Mouse (Mus musculus): ENCODE results near the gene Mapk12.

Mapk12 gene

DNA sequence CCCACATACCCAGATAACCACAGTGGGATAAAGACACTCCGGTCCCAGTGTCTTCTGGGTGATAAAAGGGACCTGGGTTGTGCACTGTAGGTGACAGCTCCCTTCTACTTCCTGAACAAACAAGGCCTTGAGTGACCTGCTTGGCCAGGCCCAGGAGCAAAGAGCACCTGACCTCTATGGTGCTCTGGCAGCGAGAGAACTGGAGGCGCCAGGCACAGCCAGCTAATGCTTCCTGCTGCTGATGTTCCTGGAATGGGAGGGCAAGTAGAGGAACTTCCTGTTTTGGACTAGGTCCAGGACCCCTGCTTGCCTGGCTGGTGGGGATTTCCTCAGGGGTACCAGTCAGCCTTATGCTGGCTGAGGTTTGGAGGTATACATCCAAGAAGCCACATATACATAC, 29.6 kb upstream of the Mapk12 start:
- DNase-seq: no peak

GRCm38 (mm10) chr15:89169431-89169830, 28.9 kb upstream of the Mapk12 start:
- DNase-seq: no peak

GRCm38 (mm10) chr15:89168922-89169321, 28.4 kb upstream of the Mapk12 start:
- DNase-seq: no peak

GRCm38 (mm10) chr15:89165478-89165877, 25.0 kb upstream of the Mapk12 start:
- no peak for DNase-seq

GRCm38 (mm10) chr15:89161397-89161796, 20.9 kb upstream of the Mapk12 start:
- no peak for DNase-seq

GRCm38 (mm10) chr15:89158516-89158915, 18.0 kb upstream of the Mapk12 start:
- DNase-seq: no peak

DNA sequence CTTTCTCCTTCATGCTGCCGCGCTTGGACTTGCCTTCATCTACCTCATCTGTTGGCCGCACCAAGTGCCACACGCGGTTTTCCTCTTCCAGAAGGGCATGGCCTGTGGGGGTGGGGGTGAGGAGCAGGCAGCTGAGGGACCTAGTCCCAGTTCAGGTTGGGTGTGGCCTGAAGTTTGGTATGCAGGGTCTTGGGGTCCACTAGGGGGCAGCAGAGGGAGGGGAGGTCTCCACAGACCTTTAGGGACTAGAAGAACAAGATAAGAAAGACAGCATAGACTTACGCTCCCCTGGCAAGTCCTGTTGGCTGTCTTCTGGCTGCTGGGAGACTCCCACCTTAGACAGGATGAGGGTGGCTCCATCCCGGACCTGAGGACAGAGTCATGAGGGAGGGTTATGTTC, 17.5 kb upstream of the Mapk12 start:
- DNase-seq: peak; percentile 88 to 91

- DNase-seq: no peak
Measured at GRCm38 (mm10) chr15:89152312-89152711, 11.8 kb upstream of the Mapk12 start.

DNA sequence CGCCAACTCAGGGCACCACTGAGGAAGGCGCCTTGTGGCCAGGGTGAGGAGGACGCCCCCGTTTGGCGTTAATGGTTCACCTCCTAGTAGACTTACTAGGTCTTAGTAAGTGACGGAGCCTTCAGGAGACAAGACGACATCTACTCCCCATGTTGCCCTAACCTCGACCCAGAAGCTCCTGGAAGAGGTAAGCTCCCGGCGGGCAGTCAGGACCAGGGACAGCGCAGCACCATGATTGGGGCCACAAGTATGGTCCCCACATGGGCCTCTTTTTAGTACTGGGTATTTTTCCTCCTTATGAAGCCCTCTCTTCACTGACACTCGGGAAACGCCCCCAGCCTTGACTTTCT, 9.5 kb upstream of the Mapk12 start:
- peak in 1 of 2 experiments; percentile 71 for DNase-seq

DNA sequence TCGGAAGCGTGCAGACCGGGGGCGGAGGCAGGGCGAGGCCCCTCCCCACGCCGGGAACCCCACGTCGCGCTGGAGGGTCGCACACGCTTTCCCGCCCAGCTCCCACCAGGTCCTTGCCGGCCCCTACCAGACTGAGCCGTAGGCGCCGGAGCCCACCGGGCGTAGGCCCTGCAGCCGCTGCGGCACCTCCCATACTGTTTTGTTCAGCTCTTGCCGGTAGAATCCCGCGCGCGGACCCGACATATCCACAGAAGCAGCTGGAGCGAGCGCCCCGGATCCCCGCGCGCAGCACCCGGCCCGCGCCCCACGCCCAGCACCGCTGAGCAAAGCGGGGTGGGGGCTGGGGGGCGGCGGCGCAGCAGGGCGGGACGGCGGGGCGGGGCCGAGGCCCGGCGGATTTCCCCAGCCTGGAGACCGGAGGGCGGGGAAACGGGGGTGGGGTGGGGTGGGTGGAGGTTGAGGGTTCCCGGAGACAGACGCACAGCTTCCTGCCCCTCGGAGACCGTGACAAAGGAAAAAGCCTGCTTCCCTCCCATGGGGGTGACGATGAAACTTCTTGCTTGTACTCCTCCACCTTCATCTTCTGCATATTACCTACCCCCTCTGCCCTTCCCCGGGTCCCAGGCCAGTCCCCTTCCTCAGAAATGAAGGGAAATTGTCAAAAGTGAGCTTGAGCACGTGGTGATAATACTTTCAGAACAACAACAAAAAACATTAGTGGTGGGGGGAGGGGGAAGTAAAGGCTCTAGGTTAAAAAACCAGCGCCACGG, 9.0 kb upstream of the Mapk12 start, which contains the start of gene Mapk11:
TSS of gene Mapk11 (minus strand) at position 358 of the 770 bp plus-strand sequence.
- DNase-seq: peak; percentile 63 to 71

GRCm38 (mm10) chr15:89148496-89149270, 8.2 kb upstream of the Mapk12 start:
- no peak for DNase-seq

DNA sequence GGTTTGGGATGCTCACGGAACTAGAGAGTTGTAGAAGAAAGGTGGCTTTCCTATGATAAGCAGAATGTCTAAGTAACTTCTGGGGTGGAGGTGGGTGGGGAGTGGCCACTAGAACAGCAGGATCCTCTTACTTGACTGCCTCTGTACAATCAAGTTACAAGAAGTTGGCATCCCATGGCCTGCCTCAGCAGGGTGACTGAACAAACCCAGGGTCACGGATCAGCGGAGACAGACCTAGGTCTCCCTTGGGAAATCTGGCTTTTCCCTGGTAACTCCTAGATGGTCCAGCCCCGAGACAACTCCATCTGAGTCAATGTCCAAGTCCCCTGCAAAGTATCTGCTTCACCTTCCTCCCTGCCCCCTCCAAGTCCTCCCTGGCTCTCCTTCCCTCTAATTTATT, 7.4 kb upstream of the Mapk12 start:
- DNase-seq: peak in 1 of 2 experiments; percentile 24

- no peak for DNase-seq
Measured at GRCm38 (mm10) chr15:89147456-89147855, 7.0 kb upstream of the Mapk12 start.

GRCm38 (mm10) chr15:89147024-89147423, 6.5 kb upstream of the Mapk12 start:
- peak; percentile 85 to 89 for DNase-seq

DNA sequence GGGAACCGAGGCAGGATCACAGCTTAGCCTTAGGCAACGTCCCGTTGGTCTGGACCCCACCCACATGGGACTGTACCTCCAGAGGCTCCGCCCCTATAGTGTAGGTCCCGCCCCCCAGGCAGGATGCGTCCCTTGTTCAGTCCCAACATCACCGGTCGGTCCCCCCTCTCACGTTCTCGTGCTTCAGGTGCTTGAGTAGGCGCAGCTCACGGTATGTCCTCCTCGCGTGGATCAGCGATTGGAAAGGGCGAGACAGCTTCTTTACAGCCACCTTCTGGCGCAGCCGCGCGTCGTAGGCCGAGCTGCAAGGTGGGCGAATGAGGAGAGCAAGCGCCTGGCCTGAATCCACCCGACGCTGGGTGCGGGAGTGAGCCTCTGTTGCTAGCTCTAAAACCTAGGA, 6.0 kb upstream of the Mapk12 start:
- DNase-seq: peak; percentile 80 to 81

- no peak for DNase-seq
Measured at GRCm38 (mm10) chr15:89145813-89146350, 5.4 kb upstream of the Mapk12 start.

DNA sequence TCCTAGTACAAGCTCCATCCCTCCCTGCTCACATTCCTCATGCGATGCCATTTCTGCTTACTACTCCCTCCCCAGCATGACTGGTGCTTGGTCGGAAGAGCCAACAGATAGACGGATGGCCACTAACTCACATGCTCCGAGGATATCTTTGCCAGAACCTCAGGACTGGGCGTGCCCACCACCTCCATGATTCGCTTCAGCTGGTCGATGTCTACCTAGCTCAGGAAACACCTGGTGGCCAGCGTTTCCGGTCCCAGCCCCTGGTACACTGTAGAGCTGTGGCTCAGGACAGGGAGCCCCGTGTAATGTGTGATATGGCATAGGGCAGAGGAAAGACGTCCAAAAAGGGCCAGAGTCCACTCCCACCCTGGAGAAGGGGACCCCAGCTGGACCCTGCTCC, 4.5 kb upstream of the Mapk12 start:
- no peak for DNase-seq

DNA sequence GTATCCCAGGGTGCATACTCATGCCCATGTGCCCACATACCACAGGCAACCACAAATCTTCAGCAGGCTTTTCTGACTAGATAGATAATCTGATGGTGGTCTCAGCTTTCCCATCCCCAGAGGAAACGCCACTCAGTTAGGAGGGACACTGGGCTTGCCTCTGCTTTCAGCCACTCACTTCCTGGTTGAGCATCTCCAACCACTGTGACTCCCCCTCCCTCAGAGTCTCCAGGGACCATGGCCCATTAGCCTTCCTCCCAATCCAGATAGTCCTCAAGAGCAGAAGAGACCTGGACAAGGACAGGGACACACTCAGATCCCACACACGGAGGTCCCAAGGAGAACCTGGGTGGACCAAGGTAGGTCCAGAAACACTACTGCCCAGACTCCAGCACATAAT, 2.6 kb upstream of the Mapk12 start:
- no peak for DNase-seq

GRCm38 (mm10) chr15:89141905-89142304, 1.4 kb upstream of the Mapk12 start:
- DNase-seq: no peak

DNA sequence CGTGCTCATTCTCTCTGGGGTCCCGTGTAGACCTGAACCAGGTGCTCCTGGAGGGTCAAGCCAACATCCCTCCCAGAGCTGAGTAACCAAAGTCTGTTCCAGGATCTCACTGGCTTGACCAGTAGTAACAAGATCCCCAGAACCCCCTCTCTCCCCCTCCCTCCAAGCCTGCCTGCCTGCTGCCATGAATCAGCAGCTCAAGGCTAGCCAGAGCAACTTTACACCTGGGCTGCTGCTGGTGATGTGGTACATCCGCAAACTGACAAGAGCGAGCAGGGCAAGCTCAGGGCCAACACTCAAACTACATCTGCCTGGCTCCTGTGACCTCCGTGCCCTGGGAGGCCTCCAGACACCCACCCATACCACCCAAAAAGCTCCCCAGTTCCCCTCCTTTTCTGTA, 940 bp upstream of the Mapk12 start:
- no peak for DNase-seq

DNA sequence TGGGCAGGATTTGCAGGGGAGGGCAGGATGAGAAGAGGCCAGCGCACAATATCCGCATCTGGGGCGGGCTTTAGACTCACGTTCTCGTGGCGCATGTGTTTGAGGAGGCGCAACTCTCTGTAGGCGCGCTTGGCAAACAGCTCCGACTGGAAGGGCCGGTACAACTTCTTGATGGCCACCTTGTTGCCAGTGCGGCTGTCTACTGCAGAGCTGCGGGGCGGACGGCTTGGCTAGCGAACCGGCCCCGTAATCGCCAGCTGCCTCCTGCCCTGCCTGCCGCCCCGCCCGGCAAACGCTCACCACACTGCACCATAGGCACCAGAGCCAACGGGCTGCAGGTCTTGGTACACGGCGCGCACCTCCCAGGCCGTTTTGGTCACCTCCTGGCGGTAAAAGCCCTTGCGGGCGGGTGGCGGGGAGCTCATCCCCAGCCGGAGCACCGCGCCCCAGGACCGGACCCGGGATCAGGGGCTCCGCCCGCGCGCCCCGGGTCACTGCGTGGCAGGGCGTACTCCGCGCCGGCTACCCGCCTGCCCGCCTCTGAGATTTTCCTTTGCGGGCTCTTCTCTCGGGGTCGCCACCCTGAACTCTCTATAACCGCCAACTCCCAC, 350 bp downstream of the Mapk12 start:
- peak; percentile 42 to 48 for DNase-seq

DNA sequence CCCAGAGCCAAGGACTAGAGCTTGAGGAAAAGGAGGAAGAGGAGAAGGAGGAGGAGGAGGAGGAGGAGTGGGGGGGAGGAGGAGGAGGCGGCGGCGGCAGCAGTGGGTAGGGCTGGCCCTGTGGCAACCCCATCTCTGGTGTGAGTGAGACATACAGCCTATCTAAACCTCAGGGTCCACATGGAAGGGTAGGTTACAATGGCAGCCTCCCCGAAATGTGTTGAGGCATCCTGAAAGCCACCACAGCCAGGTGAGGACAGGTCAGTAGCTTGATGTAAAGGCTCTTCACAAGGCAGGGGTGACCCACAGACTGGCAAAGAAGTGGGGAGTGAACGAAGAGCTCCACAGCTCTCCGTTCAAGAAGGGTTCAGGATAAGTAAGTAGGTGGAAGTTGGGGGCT, 2.0 kb downstream of the Mapk12 start:
- no peak for DNase-seq

- DNase-seq: no peak
Measured at GRCm38 (mm10) chr15:89138046-89138405, 2.5 kb downstream of the Mapk12 start.
